Mouse (Mus musculus) hindlimb bud, embryonic 11.5 days (tissue): ENCODE measurements around the gene Gm10153.
"Not testable (repeated sequence)": the region's sequence is repeated elsewhere in the genome, so short reads cannot be mapped to it uniquely, and the experiment has no call there.

ENCODE experiments used
- DNase-seq: peaks from one replicate; pipeline ENCODE4 v3.0.0-alpha.2; 2012; ENCODE audit warnings: low read depth, low spot score; ENCODE audit errors: extremely low spot score

Gene Gm10153

GRCm38 (mm10) chr7:142190289-142190688, at the start of gene Gm10153:
Gene Gm10153 (minus strand): TSS chr7:142190389.
- DNase-seq, result no peak

GRCm38 (mm10) chr7:142231540-142231939, 41.4 kb upstream of the Gm10153 start:
- DNase-seq, result no peak

- not testable (repeated sequence) for DNase-seq
Measured at GRCm38 (mm10) chr7:142229871-142230270, 39.7 kb upstream of the Gm10153 start, which contains the start of gene Krtap5-5. Gene Krtap5-5 (minus strand): TSS chr7:142229971.

GRCm38 (mm10) chr7:142224518-142224917, 34.3 kb upstream of the Gm10153 start:
- DNase-seq, result no peak

- not testable (repeated sequence) for DNase-seq
Measured at GRCm38 (mm10) chr7:142212136-142212535, 21.9 kb upstream of the Gm10153 start.

- no peak for DNase-seq
Measured at GRCm38 (mm10) chr7:142211559-142211958, 21.4 kb upstream of the Gm10153 start, which contains the start of gene Gm7579. Gene Gm7579 (plus strand): TSS chr7:142211859.

- DNase-seq, result not testable (repeated sequence)
Measured at GRCm38 (mm10) chr7:142206891-142207290, 16.7 kb upstream of the Gm10153 start.

- no peak for DNase-seq
Measured at GRCm38 (mm10) chr7:142205488-142205887, 15.3 kb upstream of the Gm10153 start.

GRCm38 (mm10) chr7:142201064-142201463, 10.9 kb upstream of the Gm10153 start, which contains the start of gene Krtap5-3:
Gene Krtap5-3 (plus strand): TSS chr7:142201364.
- DNase-seq, result no peak

GRCm38 (mm10) chr7:142198748-142199147, 8.6 kb upstream of the Gm10153 start:
- no peak for DNase-seq

- no peak for DNase-seq
Measured at GRCm38 (mm10) chr7:142188156-142188555, 2.0 kb downstream of the Gm10153 start.

GRCm38 (mm10) chr7:142181021-142181420, 9.2 kb downstream of the Gm10153 start:
- DNase-seq, result no peak

GRCm38 (mm10) chr7:142178685-142179084, 11.5 kb downstream of the Gm10153 start:
- DNase-seq, result no peak

- not testable (repeated sequence) for DNase-seq
Measured at GRCm38 (mm10) chr7:142175905-142176304, 14.3 kb downstream of the Gm10153 start, which contains the start of gene Krtap5-2. Gene Krtap5-2 (minus strand): TSS chr7:142176005.

GRCm38 (mm10) chr7:142169836-142170235, 20.4 kb downstream of the Gm10153 start:
- DNase-seq, result no peak

- DNase-seq, result not testable (repeated sequence)
Measured at GRCm38 (mm10) chr7:142165639-142166038, 24.6 kb downstream of the Gm10153 start, which contains the start of gene Gm4553. Gene Gm4553 (minus strand): TSS chr7:142165739.

GRCm38 (mm10) chr7:142159366-142159765, 30.8 kb downstream of the Gm10153 start:
- no peak for DNase-seq

- DNase-seq, result not testable (repeated sequence)
Measured at GRCm38 (mm10) chr7:142157013-142157412, 33.2 kb downstream of the Gm10153 start, which contains the start of gene Gm29735. Gene Gm29735 (minus strand): TSS chr7:142157113.

GRCm38 (mm10) chr7:142155308-142155707, 34.9 kb downstream of the Gm10153 start:
- DNase-seq, result no peak

- DNase-seq, result no peak
Measured at GRCm38 (mm10) chr7:142152191-142152590, 38.0 kb downstream of the Gm10153 start.

GRCm38 (mm10) chr7:142148633-142149032, 41.6 kb downstream of the Gm10153 start:
- DNase-seq, result no peak

GRCm38 (mm10) chr7:142146033-142146432, 44.2 kb downstream of the Gm10153 start:
- no peak for DNase-seq

- no peak for DNase-seq
Measured at GRCm38 (mm10) chr7:142145413-142145940, 44.7 kb downstream of the Gm10153 start.
